Mouse (Mus musculus) retina, postnatal 1 day (tissue): ENCODE results near the gene Pkn3.
"Not testable (repeated sequence)": the region's sequence is repeated elsewhere in the genome, so short reads cannot be mapped to it uniquely, and the experiment has no call there.

Experiments used
- DNase-seq: peaks from one replicate; pipeline ENCODE4 v3.0.0-alpha.2; 2012

Pkn3 gene

DNA sequence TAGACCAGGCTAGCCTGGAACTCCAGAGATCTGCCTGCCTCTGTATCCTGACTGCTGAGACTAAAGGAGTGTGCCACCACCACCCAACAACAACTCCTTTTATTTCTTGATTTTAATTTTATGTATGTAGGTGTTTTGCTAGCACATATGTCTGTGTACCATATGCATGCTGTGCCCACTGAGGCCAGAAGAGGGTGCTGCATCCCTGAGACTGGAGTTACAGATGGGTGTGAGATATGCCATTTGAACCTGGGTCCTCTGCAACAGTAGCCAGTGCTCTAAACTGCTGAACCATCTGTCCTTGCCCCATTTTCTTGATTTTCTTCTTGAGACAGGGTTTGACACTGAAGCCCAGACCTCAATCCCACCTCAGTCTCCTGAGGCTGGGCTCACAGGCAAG lies 28.9 kb downstream of the Pkn3 start:
- peak; percentile 50 for DNase-seq

GRCm38 (mm10) chr2:30107646-30108045 lies 30.2 kb downstream of the Pkn3 start:
- DNase-seq = no peak

DNA sequence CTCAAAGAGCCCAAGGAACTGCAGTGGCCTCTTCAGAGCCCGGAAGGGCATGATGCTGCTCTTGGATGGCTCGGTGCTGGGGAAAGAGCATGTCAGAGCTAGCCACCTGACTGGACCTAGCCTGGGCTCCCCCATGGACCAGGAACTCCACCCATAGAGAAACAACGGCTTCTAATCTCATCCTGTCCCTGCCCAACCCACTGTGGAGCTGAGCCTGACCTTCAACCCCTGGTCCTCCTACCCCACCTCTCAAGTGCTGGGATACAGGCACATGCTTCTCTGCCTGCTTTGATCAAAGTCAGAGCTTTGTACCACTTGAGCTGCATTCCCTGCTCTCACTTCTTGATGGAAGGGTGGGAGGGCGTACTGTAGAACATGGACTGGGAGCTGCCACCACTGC lies 30.8 kb downstream of the Pkn3 start:
- DNase-seq = no peak

- no peak for DNase-seq
These were observed 34.0 kb downstream of the Pkn3 start for GRCm38 (mm10) chr2:30111500-30111899.

DNA sequence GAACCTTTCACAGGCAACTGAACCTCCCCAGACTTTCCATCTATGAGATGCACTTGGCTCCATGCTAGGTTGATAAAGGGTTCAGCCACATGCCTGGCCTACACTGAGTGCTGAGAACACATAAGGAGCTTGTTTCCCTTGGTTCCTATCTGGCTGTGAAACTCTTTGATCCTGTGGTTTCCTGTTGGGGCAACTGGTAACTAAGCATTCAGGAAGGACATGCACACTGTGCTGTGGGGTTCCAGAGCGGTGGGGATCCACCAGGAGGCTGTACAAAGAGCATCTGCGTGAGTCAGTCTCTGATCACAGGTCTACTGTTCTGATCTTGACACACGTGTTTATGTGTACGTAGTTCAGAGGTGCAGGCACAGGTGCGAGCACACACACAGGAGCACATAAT lies 35.1 kb downstream of the Pkn3 start:
- DNase-seq = no peak

DNA sequence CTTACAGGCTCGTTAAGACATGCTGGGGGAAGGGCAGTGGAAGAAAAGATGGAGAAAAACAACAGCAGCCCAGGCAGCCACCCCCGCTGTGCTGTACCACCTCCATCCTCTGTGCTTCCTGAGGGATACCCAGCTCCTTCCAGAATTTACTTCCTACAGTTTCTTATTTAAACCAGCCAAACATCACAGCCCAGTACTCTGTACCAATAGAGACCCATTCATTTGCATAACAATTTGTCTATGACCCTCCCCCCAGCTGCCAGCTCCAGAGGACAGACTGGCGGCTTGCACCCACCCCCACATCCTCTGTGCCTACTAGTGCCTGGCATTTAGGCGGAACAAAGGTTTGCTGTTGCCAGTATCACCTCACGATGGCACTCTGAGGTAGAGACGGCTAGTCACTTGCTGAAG lies 42.2 kb downstream of the Pkn3 start:
- DNase-seq = no peak

- no peak for DNase-seq
These were observed 42.8 kb downstream of the Pkn3 start for GRCm38 (mm10) chr2:30120269-30120668.

- DNase-seq = no peak
These were observed 45.3 kb downstream of the Pkn3 start for GRCm38 (mm10) chr2:30122766-30123165.

DNA sequence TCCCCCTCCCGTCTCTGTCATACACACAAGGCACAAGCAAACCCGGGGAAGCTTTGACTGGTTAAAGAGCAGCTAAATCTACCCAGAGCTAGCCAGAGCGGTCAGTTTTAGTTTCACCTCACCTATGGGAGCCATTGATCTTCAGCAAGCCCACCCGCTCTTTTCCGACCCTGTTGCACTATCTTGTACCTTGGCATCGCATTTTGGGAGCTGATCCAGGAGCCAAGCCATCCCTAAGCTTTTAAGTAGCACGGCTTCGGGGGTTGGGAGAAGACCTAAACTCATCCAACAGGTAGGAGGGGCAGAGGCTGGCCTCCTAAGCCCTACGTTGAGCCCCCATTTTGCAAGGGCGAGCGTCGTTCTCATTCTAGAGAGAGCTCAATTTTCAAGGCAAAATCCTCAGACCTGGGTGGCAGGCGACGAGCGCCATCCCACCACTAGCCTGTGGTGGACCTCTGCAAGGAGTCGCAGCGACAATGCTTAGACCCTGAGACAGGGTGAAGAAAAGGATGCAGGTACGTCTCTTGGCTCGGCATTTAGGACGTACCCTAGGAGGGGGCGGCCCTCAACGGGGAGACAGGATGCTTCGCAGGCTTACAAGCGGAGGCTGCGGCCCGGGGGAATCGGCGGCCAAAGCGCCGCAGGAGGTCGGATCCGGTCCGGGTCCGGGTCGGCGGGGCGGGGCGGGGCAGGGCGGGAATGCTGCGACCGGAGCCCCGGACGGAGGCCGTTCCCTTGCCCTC lies 46.4 kb downstream of the Pkn3 start:
- no peak for DNase-seq

DNA sequence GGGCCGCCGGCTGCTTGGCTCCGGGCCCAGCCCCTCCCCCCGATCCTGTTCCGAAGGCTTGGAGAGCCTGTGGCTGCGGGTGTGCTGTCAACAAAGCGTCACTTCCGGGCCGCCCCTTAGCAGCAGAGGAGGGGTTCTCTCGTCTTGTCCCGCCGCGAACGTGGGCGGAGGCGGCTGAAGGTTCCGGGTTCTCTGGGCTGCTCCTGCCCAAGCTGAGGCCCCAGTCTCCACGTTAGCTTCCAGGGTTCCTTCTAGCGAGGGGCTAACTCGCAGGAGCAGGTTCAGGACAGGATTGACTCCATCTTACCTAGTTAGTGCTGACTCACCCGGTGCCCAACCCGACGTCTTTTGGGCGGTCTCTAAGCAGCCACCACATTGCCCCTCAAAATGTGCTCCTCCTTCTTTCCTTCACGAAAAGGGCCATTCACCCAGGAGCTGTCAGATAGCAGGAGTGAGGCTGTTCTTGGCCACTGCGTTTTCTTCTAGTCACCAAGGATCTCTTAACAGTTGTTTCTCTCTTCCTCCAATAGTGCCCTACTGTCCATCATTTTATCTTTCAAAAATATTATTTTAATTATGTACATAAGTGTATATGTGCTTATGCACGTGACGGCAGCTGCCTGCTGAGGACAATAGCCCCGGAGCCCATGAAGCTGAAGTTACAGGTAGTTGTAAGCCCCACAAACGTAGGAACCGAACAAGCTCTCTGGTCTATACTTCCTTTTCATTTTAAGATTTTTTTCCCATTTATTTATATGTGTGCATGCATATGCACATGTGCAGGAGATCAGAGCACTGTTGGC lies 47.2 kb downstream of the Pkn3 start, which contains the start of gene Zer1:
TSS of gene Zer1 (minus strand) at position 114 of the 803 bp plus-strand sequence.
- peak; percentile 97 for DNase-seq

DNA sequence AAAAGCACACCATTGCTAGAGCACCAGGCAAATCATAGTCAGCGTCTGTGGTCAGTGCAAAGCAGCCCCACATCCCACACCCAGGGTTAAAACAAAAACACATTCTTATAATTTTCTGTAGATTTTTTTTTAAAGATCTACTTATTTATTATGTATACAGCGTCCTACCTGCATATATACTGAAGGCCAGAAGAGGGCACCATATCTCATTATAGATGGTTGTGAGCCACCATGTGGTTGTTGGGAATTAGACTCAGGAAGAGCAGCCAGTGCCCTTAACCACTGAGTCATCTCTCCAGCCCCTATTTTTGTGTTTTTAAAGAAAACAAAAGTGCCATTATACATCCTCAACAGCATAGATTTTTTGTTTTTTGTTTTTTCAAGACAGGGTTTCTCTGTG lies 51.3 kb downstream of the Pkn3 start:
- DNase-seq = peak; percentile 72

DNA sequence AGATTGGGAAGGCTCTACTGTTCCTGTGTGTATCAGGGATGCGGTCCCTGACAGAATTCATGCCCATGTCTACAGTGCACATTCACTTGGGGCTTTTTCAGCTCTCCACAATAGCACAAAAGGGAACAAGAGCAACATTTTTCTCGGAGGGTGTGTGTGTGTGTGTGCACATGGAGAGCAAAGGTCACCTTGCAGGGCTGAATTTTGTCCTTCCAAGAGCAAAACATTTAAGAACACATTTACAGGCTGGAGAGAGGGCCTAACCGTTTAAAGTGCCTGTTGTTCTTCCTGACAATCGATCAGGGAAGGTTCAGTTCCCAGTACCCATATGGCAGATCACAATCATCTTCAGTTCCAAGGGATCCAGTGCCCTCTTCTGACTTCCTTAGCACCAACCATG lies 52.7 kb downstream of the Pkn3 start:
- no peak for DNase-seq

DNA sequence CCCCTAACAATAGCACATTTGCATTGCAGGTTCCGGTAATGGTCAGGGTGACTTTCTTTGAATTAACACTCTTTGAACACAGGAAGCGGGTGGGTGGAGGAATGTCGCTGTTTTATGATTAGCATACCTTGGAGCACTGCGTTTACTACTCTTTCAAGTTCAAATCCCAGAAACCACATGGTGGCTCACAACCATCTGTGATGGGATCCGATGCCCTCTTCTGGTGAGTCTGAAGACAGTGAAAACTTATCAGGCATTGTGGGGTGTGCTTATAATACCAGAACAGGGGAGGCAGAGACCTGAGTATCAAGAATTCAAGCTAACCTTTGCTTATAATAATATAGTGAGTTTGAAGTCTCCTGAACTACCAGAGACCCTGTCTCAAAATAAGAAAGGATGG lies 53.8 kb downstream of the Pkn3 start:
- not testable (repeated sequence) for DNase-seq

DNA sequence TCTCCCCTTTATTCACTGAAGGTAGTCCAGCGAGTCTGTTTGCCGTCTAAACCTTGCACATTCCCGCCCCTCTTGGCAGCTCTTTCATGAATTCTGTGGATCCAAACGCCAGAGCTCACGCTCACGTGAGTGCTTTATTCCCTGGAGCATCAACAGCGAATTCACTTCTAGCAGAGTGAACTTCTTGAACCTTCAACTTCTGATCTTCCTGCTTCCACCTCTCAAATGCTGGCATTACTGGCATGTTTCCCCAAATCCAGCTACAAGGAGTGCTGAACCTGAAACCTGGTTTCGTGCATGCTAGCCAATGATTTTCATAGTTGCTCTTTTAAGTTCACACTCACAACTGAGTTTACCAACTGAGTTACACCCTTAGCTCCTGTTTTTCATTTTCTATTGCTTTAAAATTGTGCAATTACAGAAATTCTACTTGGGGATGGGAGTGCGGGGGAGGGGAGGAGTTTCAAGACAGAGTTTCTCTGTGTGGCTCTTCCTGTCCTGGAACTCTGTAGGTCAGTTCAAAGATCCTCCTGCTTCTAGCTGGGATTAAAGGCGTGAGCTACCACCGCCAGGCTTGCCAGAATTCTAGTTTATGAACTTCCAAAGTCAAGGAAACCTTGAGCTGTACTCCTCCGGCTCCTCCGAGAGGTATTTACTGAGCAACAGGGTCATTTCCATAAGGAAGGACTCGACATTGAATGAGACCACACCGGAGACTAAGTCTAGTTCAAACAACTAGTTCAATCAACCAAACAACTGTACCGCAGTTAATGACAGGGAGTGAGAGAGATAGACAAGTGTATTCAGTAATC lies 55.5 kb downstream of the Pkn3 start:
- DNase-seq = no peak

DNA sequence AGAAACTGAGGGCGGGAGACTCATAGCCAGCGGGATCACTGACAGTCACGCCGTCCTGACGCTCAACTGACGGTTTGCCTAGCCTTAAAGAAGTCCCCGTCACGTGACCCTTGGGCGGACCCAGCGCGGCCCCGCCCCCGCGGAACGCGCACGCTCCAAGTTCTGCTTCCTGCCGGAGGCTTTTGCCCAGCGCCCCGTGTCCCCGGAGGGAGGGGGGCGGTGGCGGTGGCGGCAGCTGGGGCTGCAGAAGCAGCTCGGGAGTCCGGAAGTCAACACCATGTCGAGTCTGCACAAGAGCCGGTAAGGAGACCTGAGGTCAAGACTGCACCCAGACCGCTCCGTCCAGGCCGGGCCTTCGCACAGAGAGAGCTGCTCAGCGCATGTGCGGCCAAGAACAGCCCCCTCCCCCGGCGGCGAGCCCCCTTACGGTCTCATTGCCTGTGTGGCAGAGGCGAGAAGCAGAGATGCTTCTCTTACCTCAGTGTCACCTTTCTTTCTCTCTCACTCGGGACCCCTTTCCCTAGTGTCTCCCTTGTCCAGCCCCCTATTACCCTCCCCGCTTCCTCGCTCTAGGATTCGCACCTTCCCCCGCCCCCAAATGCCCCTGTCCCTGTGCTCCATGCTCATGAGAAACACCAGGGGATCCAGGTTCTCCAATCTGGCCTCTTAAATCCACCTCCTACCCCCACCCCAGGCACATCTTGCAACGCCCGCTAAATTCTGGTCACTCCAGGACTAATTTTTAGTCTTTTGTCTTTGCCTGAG lies 56.3 kb downstream of the Pkn3 start, which contains the start of gene Tbc1d13:
TSS of gene Tbc1d13 (plus strand) at position 134 of the 765 bp plus-strand sequence.
- peak; percentile 97 for DNase-seq

- DNase-seq = no peak
These were observed 56.9 kb downstream of the Pkn3 start for GRCm38 (mm10) chr2:30134378-30134711.

DNA sequence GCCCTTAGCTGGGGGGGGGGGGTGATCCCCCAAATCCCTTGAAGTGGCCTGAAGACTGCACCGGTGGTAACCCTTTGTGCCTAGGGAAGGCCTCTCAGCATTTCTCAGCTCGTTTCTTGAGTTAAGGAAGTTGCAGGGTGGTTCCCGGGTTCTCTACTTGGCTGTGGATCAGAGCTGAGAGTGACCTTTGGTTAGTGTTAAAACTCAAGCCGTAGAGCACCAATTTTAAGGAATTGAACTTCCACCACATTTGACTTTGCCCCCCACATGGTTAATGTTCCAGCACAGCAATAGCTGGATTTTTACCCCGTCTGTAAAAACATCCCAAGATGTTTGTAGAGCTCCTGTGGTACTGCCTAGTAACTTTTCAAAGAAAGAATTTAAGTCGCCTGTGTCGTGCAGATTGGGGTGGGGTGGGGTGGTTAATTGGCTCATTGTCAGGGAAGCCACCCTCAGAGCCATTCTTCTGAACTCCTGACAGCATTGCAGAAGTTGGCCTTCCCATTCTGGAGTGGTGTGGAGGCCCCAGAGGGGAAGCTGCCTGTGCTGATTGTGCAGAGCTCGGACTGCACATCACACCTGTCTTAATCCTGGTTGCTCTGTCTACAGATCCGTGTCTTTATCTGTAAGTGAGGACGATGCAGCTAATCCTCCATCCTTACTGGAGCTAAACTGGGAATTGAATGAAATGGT lies 57.6 kb downstream of the Pkn3 start:
- DNase-seq = no peak

GRCm38 (mm10) chr2:30136458-30136857 lies 59.0 kb downstream of the Pkn3 start:
- no peak for DNase-seq

DNA sequence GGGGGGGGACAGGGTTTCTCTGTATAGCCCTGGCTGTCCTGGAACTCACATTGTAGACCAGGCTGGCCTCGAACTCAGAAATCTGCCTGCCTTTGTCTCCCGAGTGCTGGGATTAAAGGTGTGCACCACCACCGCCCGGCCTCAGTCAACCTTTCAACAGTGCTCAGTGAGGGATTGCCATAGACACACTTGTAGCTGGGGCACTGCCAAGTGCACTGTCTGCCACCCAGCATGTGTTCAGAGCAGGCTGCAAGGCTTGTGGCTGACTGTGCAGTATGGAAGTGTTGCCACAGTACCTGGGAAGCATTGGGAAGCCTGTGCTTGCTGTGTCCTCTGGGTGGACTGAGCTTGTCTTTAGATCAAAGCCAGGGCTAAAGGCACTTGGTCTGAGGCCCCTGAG lies 62.5 kb downstream of the Pkn3 start:
- not testable (repeated sequence) for DNase-seq
